Mouse (Mus musculus): Measurements from ENCODE around the gene Efna5. TPM values are rescaled to one million over a fixed set of nuclear protein-coding genes. Genes with fewer than 3 reads are reported as not detected.

Gene Efna5
- polyA plus RNA-seq, 1 experiment from 2014 or later = 70.3 TPM

DNA sequence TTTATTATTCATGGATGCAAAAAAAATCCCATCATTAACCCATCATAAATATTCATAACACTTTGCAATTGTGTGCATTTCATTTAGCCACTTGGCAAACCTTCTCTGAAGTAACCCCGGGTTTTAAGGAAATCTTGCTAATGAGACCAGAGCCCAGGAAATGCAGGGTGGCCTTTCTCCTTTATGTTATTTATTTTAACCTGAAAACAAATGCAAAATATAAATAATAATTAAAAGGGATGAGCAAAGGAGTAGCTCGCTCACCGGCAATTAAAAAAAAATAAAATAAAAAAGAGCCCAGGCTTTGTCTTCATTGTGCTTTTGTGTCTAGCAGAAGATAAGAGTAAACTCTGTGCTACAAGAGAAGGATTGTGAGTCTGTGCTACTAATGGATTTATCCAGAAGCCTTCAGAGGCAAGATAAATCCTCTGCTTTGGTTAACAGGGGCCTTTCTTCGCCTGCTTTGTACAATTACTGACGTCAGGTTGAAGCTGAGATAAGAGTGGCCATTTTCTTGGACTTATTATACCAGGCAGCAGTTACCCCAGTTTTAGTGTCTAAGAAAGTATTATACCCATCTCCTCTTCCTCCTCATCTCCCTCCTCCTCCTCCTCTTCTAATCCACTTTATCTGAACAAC lies 288.6 kb downstream of the Efna5 start:
- H3K4me1 ChIP-seq (ENCODE audit: control insufficient read depth, insufficient read depth, low read length) = no peaks in the 10 kb centered on the region
- no peak overlapping the region for H3K4me2 ChIP-seq (ENCODE audit: low read depth, low read length)
- no peaks in the 10 kb centered on the region for H3K36me3 ChIP-seq (replicated peaks; ENCODE audit: control insufficient read depth, insufficient read depth, low read depth, low read length)
- no peak overlapping the region for H3K9ac ChIP-seq (replicated peaks; ENCODE audit: low read length)
- no peaks in the 10 kb centered on the region for H3K9me3 ChIP-seq (replicated peaks; ENCODE audit: control insufficient read depth, low read length)
- no peak overlapping the region for H3K4me3 ChIP-seq (ENCODE audit: low read depth, low read length)
- H3K27me3 ChIP-seq (ENCODE audit: control insufficient read depth, insufficient read depth, low read length) = no peaks in the 10 kb centered on the region
- DNase-seq (ENCODE audit: low spot score) (no peak), ATAC-seq (replicated peaks; ENCODE audit: insufficient number of reproducible peaks, low FRiP score, low TSS enrichment, low read depth) (no peak)
- no peak overlapping the region for H3K27ac ChIP-seq (replicated peaks; ENCODE audit: low read depth, low read length)
- WGBS = 71% methylated on average over 5 of the region's 5 CpGs

DNA sequence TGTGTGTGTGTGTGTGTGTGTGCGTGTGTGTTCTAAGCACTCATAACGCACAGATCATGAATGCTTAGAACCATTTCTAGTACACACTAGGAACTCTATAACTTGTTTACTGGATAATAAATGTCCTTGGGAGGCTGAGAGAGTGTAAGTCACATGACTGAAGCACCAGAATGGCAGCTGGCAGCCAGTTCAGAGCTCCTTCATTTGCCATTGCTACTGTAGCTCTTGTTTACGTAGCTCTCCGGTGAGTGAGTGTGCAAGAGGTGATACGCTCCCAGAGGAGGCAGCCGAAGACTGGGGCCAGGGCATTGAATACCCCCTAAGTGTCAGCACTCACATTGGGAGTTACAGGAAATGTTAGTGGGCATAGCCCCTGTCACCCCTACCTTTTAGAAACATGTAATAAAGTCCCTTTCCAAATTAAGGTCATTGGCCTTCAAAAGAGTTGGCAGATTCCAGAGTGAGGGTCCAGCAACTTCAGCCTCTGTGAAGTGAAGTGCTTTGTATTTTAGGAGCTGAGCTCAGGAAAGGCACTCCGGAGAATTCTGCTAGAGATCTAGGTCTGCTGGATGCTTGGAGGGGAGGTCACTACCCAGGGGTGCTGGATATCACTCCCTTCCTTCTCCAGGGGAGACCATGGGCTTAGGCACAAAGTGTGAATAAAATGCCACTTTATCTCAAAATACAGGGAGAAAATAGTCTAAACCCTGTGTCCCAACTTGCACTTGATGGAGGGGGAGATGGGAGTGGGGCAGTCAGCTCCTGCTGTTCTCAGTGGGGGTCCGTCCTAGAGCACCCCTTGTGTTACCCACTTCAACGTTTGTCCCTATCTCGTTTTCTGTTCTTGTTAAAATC lies 289.3 kb downstream of the Efna5 start:
- Histone ChIP-seq H3K36me3 (replicated peaks; ENCODE audit: control insufficient read depth, insufficient read depth, low read depth, low read length) (no peaks in the 10 kb centered on the region), H3K27me3 (ENCODE audit: control insufficient read depth, insufficient read depth, low read length) (no peaks in the 10 kb centered on the region), H3K9me3 (replicated peaks; ENCODE audit: control insufficient read depth, low read length) (no peaks in the 10 kb centered on the region), H3K27ac (replicated peaks; ENCODE audit: low read depth, low read length) (no peak overlapping the region), H3K4me3 (ENCODE audit: low read depth, low read length) (no peak overlapping the region), H3K9ac (replicated peaks; ENCODE audit: low read length) (no peak overlapping the region), H3K4me2 (ENCODE audit: low read depth, low read length) (no peak overlapping the region), H3K4me1 (ENCODE audit: control insufficient read depth, insufficient read depth, low read length) (no peaks in the 10 kb centered on the region)
- DNase-seq (ENCODE audit: low spot score) = no peak
- 75% methylated on average over 10 of the region's 10 CpGs for WGBS
- ATAC-seq (replicated peaks; ENCODE audit: insufficient number of reproducible peaks, low FRiP score, low TSS enrichment, low read depth) = no peak

DNA sequence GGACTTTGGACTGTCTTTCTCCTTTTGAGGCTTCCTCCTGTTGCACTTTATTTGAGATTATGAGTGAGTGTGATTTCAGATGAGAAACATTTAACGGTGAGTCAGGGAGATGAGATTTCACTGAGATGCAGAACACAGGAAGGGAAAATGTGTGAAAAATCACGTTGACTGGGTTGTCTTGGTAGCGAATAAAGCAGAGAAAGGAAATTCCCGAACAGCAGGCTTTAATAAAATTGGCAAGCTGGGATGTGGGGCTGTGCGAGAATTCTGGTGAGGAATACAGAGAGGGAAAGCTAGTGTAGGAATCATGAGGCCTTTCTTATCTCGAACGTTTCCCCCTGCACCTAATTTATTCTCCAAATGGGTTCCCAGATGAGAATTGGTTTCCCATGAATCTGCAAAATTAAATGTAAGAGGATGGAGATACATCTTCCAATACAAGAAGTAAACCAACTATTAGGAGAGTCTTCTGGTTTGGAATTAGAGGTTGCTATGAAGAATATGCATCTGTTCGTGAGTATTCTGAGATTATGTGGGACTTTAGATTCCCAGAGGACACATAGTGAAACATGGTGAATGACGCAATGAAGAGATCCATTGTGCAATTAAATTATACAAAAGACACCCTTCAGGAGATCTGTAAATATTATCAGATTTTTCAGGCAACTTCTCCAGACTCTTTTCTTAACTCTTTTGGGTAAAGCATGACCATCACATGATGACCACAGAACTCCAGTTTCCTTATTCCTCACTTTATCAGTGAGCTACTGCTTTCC lies 290.2 kb downstream of the Efna5 start:
- no peaks in the 10 kb centered on the region for H3K27me3 ChIP-seq (ENCODE audit: control insufficient read depth, insufficient read depth, low read length)
- 71% methylated on average over 9 of the region's 9 CpGs for WGBS

DNA sequence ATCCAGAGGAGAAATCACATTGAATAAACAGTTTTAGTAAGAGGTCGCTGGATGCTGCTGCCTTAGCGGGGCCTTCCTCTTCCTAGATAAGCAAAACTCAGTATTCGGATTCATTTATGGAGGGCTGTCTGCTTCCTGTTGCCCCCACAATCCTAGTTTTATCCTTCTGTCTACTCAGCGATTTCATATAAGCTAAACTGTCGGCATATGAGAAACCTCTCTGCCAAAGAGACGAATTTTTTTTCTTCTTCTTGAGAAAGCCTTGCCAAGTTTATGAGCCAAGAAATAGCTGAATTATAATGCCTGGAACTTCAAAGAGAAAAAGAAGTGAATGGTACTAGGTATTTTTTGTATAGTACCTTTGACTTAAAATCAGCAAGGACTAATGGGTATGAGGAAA lies 301.0 kb downstream of the Efna5 start:
- ATAC-seq (replicated peaks; ENCODE audit: insufficient number of reproducible peaks, low FRiP score, low TSS enrichment, low read depth) = no peak
- no peak overlapping the region for H3K9ac ChIP-seq (replicated peaks; ENCODE audit: low read length)
- 0 out of 2 replicates have a peak, but pooled peaks cover 3% of the 10 kb centered on the region for H3K9me3 ChIP-seq (replicated peaks; ENCODE audit: control insufficient read depth, low read length)
- no peak overlapping the region for H3K27ac ChIP-seq (replicated peaks; ENCODE audit: low read depth, low read length)
- no peaks in the 10 kb centered on the region for H3K36me3 ChIP-seq (replicated peaks; ENCODE audit: control insufficient read depth, insufficient read depth, low read depth, low read length)
- H3K27me3 ChIP-seq (ENCODE audit: control insufficient read depth, insufficient read depth, low read length) = no peaks in the 10 kb centered on the region
- H3K4me2 ChIP-seq (ENCODE audit: low read depth, low read length) = no peak overlapping the region
- H3K4me3 ChIP-seq (ENCODE audit: low read depth, low read length) = no peak overlapping the region
- 81% methylated on average over 6 of the region's 6 CpGs for WGBS
- DNase-seq (ENCODE audit: low spot score) = no peak
- no peaks in the 10 kb centered on the region for H3K4me1 ChIP-seq (ENCODE audit: control insufficient read depth, insufficient read depth, low read length)

More for the DNA sequence above, 290.2 kb downstream of the Efna5 start:
- no peak overlapping the region for H3K9ac ChIP-seq (replicated peaks; ENCODE audit: low read length)
- H3K4me2 ChIP-seq (ENCODE audit: low read depth, low read length) = no peak overlapping the region
- no peak overlapping the region for H3K4me3 ChIP-seq (ENCODE audit: low read depth, low read length)
- no peaks in the 10 kb centered on the region for H3K4me1 ChIP-seq (ENCODE audit: control insufficient read depth, insufficient read depth, low read length)
- no peaks in the 10 kb centered on the region for H3K9me3 ChIP-seq (replicated peaks; ENCODE audit: control insufficient read depth, low read length)
- no peaks in the 10 kb centered on the region for H3K36me3 ChIP-seq (replicated peaks; ENCODE audit: control insufficient read depth, insufficient read depth, low read depth, low read length)
- ATAC-seq (replicated peaks; ENCODE audit: insufficient number of reproducible peaks, low FRiP score, low TSS enrichment, low read depth) = no peak
- H3K27ac ChIP-seq (replicated peaks; ENCODE audit: low read depth, low read length) = no peak overlapping the region
- no peak for DNase-seq (ENCODE audit: low spot score)

DNA sequence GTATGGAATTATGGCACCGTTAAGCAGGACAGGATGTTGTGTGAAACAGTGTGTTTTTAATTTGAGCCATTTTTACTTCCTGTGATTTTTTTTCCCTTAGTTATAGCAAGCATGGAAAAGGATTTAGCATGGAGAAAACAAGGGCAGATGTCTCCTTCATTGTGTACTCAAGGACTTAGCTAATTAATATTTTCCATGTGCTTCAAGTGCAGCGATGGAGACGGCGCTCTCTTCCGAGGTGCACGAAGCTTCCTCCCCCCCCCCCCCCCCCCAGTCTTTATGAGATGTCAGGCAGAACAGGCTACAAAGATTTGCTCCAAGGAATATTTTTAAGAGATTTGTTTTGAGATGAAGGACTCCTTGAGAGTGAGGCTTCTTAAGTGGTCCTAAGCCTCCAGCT lies 301.5 kb downstream of the Efna5 start:
- Histone ChIP-seq H3K36me3 (replicated peaks; ENCODE audit: control insufficient read depth, insufficient read depth, low read depth, low read length) (no peaks in the 10 kb centered on the region), H3K27ac (replicated peaks; ENCODE audit: low read depth, low read length) (no peak overlapping the region), H3K9me3 (replicated peaks; ENCODE audit: control insufficient read depth, low read length) (0 out of 2 replicates have a peak, but pooled peaks cover 3% of the 10 kb centered on the region), H3K4me1 (ENCODE audit: control insufficient read depth, insufficient read depth, low read length) (no peaks in the 10 kb centered on the region), H3K27me3 (ENCODE audit: control insufficient read depth, insufficient read depth, low read length) (no peaks in the 10 kb centered on the region), H3K9ac (replicated peaks; ENCODE audit: low read length) (no peak overlapping the region), H3K4me2 (ENCODE audit: low read depth, low read length) (no peak overlapping the region), H3K4me3 (ENCODE audit: low read depth, low read length) (no peak overlapping the region)
- ATAC-seq (replicated peaks; ENCODE audit: insufficient number of reproducible peaks, low FRiP score, low TSS enrichment, low read depth) (no peak), DNase-seq (ENCODE audit: low spot score) (no peak)
- 61% methylated on average over 6 of the region's 6 CpGs for WGBS

DNA sequence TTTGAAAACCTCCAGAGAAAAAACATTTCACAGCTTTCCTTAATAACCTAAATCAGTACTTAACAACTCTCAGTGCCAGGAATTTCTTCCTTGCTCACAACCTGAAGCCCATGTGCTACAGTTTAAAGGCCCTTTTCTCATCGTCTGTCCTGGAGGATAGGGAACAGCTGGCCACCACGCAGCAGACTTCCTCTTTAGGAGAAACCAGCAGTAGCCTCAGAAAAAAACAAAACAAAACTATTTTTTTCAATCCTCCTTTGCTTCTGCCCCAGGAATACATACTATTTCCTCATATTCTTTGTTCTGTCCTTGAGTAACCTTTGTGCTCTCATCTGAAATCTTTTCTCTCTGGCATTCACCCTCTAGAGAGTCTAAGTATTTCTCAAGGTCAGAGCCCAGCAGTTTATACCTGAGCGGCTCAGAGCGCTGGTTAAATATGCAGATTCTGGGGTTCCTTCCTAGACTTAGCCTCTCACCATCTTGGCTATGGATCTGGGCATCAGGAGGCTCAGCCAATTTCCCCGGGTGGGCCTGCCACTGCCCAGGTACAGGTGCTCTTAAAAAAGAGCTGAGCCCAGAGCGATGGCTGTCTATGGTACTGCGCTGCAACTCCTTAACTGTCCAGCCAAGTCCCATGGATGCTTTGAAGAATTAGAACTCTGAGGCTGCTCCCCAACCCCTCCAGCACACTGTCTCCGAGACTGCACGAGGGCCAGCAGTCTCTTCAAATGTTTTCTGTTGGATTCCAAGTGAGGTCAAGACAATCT lies 306.4 kb downstream of the Efna5 start:
- no peaks in the 10 kb centered on the region for H3K9me3 ChIP-seq (replicated peaks; ENCODE audit: control insufficient read depth, low read length)
- H3K9ac ChIP-seq (replicated peaks; ENCODE audit: low read length) = no peak overlapping the region
- no peak overlapping the region for H3K27ac ChIP-seq (replicated peaks; ENCODE audit: low read depth, low read length)
- H3K4me3 ChIP-seq (ENCODE audit: low read depth, low read length) = no peak overlapping the region
- no peaks in the 10 kb centered on the region for H3K36me3 ChIP-seq (replicated peaks; ENCODE audit: control insufficient read depth, insufficient read depth, low read depth, low read length)
- ATAC-seq (replicated peaks; ENCODE audit: insufficient number of reproducible peaks, low FRiP score, low TSS enrichment, low read depth) = peak; percentile 65; the same call in 1 of the 2 replicates
- no peak overlapping the region for H3K4me2 ChIP-seq (ENCODE audit: low read depth, low read length)
- no peaks in the 10 kb centered on the region for H3K4me1 ChIP-seq (ENCODE audit: control insufficient read depth, insufficient read depth, low read length)
- WGBS = 74% methylated on average over 9 of the region's 9 CpGs
- DNase-seq (ENCODE audit: low spot score) = no peak
- H3K27me3 ChIP-seq (ENCODE audit: control insufficient read depth, insufficient read depth, low read length) = no peaks in the 10 kb centered on the region

DNA sequence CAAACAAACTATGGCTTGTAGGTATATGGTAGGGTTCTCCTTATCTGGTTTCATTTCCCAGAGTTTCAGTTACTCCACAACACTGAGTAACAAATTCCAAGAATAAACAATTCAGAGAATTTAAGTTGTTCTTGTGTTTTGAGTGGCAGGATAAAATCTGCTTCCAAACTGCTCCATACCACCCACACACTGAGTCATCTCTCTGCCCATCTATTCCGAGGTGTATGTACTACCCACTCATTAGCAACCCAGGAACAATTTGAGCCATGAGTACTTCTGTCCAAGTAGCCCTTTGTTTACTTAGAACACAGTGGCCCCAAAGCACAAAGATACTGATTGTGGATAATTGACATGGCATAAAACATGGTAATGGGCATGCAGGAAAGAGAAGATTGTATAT lies 311.0 kb downstream of the Efna5 start:
- H3K4me3 ChIP-seq (ENCODE audit: low read depth, low read length) = no peak overlapping the region
- no peaks in the 10 kb centered on the region for H3K4me1 ChIP-seq (ENCODE audit: control insufficient read depth, insufficient read depth, low read length)
- 82% methylated on average over 1 of the region's 1 CpGs for WGBS
- H3K4me2 ChIP-seq (ENCODE audit: low read depth, low read length) = no peak overlapping the region
- ATAC-seq (replicated peaks; ENCODE audit: insufficient number of reproducible peaks, low FRiP score, low TSS enrichment, low read depth) (no peak), DNase-seq (ENCODE audit: low spot score) (no peak)
- no peak overlapping the region for H3K9ac ChIP-seq (replicated peaks; ENCODE audit: low read length)
- no peaks in the 10 kb centered on the region for H3K9me3 ChIP-seq (replicated peaks; ENCODE audit: control insufficient read depth, low read length)
- H3K27ac ChIP-seq (replicated peaks; ENCODE audit: low read depth, low read length) = no peak overlapping the region
- no peaks in the 10 kb centered on the region for H3K36me3 ChIP-seq (replicated peaks; ENCODE audit: control insufficient read depth, insufficient read depth, low read depth, low read length)
- no peaks in the 10 kb centered on the region for H3K27me3 ChIP-seq (ENCODE audit: control insufficient read depth, insufficient read depth, low read length)
